Mouse (Mus musculus) embryo, embryonic 9.5 days (tissue): ENCODE data around the gene Capn13.
A peak's percentile ranks its signal among the peaks of the same experiment; 100 is the strongest.
"Not testable (repeated sequence)": the region's sequence is repeated elsewhere in the genome, so short reads cannot be mapped to it uniquely, and the experiment has no call there.

Experiments
- DNase-seq: peaks from one replicate; pipeline ENCODE4 v3.0.0-alpha.2; 2017; ENCODE audit errors: extremely low spot score

Capn13 gene

DNA sequence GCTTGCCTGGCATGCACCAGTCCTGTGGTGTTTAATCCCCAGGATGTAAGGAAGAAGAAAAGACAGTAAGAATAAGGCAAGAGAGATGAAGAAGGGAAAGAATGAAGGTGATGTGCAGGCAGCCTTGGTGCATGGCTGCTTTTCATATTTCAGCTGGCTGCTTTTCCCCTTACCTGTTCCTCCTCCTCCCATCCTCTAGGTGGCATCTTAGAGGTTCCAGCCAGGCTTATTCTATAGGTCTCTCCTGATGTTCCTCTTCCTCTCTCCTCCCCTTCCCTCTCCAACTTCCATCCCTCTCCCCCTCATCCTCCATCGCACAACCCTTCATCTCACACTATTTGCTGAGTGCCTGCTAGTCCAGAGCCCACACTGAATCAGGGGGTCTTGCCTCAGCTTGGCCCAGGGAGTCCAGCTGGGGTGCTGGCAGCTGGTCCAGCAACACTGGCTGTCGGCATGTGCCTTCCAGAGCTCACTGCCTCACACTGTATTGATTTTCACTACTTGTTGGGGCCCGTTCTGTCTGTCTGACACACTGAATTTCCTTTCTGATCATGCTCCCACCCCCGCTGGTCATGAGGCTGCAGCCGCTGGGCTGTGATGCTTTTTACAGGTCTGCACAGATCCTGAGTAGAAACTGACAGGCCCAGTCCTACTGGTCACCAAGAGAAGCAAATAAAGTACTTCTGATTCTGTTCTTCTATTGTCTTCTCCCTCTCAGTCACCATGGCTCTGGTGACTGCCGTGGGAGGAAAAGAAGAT is 56.9 kb downstream of the Capn13 start:
- no peak for DNase-seq

DNA sequence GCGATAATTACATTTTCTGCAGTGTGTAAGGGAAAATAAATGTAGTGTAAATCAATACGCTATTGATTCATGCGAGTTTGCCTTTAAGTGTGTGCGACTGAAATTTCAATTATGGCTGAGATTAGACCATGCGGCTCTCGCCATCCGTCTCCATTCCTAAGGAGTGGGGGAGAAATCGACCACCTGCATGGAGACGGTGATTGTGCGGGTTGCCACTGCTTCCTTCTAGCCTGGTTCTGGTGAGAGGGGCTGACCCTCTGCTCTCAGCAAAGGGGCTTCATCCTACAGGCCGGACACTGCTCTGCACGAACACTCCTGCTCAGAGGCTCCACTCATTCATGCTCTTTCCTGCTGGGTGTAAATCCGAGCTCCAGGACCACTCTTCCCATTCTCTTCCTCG is 58.0 kb downstream of the Capn13 start:
- DNase-seq: no peak

DNA sequence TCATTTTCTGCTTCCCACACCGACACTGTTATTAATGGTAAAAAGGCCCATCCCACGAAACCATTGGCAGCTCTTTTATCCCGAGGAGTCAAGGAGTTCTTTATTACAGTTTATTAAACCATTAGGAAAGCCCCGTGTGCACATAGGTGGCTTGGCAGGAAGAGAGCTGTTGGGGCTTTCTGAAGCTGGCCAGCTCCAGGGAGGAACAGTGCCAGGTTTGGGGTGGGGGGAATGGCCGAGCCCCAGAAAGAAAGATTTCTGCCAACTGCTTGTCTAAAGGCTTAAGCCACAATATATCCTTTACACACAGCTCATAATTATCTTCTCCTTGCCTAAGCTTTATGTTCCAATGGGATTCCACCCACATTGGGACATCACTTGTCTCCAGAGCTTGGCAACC is 71.6 kb downstream of the Capn13 start:
- no peak for DNase-seq

DNA sequence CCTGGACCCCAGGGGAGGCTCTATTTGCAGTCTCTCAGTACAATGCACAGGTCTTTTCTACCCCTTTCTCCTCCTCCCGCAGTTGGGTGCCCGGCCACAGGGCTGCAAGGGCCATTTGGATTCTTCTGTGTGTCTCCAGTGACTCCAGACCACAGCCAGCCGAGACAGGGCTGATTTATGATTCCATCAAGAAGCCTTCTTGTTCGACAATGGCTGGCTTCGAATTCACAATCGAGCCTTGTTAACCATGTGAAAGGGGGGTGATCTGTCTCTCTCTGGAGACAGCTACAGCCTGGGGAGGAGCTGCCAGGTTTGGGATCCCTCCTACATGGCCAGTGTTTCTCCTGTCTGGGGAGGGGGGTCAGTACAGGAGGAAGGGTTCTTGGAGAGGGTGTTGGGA is 75.4 kb downstream of the Capn13 start:
- DNase-seq: peak; percentile 34

DNA sequence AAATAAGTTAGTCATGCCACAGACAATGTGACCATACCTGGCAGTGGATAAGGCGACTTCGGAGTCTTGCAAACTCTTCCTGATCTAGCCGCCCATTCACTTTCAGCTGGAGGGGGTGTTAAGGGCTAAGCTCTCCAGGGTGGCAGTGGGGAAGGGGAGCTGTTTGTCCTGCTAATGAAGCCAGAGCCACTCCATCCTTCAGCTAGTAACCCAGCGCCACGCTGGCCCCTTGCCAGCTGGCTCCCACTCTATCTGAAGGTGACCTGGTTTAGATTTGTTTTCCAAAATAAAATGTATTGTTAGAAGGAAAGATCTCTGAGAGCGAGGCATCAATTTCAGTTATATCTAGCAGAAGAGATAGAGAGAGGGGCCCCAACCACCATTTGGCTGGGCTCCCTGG is 75.9 kb downstream of the Capn13 start:
- no peak for DNase-seq

DNA sequence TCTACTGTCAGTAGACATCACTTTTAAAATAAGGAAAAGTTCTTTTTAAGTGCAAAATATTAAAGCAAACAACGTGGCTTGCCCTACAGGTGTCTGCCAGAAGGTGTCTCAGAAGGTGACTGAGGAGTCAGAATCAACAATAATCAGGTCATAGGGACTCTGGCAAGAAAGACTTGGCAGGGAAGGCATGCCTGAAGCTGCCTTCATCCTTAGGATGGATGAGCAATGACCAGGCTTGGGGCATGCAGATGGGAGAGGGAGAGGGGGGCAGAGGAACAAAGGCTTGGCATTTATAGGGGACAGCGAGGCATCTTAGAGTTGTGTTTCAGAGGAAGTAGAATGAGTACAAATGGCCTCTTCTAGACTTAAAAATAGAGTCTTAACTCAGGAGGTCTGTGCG is 76.7 kb downstream of the Capn13 start:
- no peak for DNase-seq

DNA sequence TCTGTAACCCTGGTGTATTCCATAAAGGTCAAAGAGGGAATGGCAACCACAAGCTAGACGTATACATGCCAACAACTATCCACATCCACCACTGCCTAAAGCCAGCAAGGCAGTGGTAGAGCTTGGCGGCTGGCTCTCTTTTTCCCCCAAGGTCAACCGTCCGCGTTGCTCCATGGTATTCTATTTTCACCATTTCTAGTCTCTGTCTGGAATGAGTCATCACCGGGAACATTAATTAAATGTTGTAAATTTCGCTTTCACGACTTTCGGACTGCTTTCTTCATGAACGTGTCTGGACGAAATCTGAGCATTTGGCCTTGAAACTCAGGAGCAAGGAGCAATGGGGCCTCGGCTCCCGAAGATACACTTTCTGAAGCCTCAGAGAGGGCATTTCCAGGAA is 85.9 kb downstream of the Capn13 start:
- no peak for DNase-seq

DNA sequence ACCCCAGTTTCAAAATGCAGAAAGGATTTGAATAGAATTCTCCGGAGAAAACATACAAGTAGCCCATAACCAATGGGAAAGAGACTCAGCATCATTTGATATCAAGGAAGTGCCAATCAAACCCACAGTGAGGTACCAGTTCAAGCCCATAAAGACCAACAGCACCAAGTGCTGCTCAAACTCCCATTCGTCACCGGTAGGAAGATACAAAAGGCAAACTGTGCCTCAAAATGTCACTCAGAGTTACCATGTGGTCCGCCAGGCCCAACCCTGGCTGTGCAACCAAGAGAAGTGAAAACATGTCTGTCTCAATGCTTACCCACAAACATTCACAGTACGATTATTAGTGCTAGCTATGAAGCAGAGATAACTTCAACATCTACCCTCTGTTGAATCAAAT is 89.2 kb downstream of the Capn13 start:
- DNase-seq: no peak

DNA sequence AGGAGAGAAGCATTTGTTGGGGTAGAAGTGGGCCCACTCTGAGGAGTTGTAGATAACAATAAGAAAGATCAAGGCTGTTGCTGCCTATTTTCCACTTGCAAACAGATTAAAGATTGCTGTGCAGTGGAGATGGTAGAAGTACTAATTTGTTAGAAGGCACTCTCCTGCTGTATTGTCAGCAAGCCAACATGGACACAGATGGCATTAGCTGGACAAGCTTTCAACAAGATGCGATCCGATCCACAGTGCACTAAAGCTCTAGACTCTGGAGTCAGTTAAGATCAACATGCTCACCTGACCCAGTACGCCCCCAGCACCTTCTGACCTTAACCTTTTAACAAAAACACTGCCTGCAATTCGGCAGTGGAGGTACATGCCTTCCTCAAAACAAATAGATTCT is 92.0 kb downstream of the Capn13 start:
- no peak for DNase-seq

DNA sequence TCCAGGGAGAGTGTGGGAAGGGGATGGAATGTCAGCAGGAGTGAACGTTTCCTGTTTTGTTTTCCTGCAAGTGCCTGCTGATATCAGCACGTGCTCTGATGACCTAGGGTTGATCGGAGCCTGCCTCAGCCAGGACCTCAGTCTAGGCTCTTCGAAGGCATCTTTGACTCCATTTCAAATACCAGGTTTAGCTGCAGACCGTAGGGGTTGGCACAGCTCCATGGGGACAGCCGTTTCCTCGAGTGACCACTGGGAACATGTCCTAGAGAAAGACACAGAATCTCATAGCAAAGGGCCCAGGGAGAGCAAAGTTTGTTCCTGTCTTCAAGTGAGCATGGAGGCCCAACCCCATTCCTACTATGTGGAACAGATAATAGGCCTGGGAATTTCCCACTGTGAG is 94.0 kb downstream of the Capn13 start:
- peak; percentile 7 for DNase-seq

DNA sequence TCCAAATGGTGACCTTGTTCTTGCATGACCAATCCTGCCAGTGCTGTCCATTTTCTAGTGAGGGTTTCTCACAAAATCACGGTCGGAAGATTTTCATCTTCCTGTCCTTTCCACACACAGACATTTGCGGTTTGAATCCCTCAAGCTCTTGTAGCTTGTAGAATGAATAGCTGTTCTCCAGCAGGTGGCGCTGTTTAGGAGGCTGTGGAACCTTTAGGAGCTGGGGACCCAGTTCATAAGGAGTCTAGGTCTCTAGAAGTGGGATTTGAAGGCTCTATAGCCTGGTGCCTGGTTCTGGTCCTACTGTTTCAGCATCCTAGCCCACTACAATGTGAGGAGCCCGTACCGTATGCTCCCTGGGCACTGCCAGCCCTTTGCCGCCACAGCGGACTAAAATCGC is 95.0 kb downstream of the Capn13 start:
- DNase-seq: peak; percentile 67

DNA sequence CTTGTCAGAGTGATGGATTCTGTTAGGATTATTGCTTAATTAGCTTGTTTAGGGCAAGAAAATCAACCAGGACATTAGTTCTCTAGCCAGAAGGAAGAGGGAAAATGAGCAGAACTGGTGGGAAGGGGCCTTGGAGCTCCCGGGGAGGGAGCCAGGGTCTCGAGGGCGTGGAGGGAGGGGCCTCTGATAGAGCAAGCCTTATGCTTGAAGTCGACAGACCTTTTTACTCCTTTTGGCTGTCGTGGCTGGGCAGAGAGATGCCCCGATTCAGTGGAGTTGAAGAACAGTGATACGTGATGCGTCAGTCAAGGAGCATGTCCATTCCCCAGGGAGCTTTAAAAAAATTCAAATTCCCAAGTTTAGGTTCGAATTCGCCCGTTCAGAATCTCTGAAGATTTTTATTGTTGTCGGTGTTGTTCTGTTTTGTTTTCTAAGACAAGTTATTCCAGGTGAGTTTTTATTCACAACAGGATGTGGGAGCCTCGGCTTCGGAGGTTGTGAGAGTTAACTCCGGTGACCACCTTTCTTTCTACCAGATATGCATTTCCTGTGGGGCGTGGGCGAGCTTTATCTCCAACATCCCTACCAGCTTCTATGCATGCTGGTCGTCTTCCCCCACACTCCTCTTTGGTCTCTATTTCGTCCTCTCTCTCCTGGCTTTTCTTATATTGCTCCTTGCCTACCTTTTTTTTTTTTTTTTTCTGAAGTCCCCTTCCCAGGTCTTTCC is 96.4 kb downstream of the Capn13 start:
- DNase-seq: no peak

DNA sequence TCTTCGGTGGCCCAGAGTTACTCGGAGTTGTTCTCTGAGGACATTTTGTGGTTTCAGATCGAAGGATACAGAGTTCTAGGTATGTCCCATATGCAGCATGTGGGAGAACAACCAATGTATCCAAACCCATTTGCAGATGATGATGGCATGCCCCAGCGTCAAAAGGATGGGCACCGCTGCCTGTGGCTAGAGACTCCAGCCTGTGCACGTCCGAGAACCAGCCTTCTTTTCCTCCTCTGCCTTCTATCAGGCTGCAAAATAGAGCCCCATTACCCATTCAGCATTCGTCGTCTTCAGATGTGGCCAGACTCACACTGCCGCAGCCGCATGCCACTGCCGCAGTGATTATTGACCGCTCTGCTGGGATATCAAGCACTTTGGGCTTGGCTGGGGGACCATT is 97.0 kb downstream of the Capn13 start:
- no peak for DNase-seq

DNA sequence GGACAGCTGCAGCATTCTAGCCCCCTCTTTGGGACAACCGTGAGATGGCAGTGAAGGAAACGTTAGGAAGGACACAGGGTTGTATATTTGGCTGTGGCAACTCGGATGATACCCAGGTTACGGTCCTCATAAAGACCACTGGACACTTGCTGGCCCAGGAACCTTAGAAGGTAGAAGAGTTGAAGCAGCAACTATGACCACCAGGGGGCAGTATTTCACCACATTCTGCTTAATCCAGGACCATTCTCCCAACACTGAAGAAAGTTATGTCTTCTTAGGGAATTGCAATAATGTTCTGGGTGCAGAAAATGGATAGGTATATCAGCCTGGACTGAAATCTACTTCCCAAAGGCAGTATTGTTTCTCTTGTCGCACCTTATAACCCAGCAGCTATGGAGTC is 97.4 kb downstream of the Capn13 start:
- DNase-seq: peak; percentile 77

DNA sequence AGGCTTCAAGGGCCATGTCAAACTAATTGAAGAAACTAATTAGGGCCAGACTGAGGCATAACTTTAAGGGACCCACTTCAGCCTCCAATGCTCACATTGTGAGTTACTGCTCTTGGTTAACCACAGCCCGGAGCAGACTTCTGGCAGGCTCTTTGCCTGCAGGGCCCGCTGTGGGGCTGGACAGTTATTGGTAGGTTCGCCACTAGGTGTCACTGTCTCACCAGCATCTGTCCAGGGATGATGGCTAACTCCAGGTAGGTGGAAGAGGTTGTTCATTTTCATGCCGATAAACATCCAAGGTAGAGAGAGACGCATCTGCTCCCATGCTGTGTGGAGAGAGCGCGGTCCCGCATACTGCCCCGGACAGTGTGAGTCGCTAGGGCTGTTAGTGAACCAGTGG is 98.6 kb downstream of the Capn13 start:
- peak; percentile 79 for DNase-seq

DNA sequence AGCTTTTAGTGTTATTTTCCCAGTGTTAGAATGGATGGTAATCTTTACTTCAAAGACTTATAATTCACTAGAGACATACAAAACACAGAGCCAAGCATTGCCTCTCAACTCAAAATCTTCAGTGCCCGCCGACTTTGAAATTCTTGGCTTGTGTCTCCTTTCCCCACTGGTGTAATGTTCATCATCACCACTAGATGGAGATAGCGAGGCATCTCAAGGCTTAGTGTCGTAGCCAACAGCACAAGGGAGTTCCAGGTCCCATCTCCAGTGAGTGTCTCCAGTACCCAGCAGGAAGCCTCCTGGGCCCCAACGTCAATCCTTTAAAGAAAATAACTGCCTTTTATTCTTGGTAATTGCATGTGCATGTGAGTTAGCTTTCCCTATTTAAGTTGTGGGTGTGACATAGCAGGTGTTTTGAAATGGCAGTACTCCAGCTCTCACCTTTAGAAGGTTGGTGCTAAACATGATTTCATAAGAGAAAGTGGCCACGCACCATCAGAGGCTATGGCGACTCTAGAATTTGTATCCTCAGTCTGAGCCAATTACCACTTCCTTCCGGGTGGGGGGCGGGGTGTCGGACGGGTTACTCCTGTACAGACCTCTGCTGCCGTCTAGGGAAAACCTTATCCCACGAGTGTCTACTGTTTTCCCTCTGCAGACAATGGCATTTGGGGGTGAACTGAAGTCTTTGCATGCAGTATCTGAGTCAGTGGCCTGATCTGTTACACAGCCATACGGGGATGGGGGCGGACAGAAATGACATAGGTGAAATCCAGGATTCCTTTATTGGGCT is 99.2 kb downstream of the Capn13 start:
- DNase-seq: peak; percentile 73

DNA sequence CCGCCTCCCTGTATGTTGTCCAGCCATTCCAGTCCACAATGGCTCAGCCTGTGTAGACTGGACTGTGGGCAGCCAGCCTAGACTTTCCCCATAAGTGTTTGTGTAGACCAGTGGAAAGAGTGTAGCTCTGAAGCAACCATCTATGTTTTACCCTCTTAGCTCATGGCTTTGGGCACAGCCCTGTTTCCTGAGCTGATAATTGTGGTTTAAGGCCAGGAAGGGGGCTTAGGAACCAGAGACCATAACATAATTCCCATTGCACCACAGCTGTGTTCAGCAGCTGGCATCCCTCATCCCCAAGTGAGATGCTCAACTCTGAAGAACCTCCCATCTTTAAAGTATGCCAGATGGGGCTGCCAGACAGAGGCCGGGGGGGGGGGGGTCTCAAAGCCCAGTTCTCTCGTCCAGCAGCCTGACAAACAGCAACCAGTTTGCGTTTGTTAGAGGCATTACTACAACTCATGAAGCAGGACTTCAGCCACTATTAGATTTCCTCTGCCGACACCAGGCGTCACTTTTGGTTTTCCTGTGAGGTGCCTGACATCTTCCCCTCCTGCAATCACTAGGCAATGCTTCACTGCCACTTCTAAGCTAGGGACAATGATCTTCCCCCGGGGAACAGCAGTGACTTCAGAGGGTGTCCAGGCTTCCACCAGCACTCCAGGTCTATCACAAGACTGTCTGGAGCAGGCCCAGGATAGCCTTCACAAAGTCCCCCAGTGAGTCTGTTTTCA is 100.4 kb downstream of the Capn13 start:
- no peak for DNase-seq

DNA sequence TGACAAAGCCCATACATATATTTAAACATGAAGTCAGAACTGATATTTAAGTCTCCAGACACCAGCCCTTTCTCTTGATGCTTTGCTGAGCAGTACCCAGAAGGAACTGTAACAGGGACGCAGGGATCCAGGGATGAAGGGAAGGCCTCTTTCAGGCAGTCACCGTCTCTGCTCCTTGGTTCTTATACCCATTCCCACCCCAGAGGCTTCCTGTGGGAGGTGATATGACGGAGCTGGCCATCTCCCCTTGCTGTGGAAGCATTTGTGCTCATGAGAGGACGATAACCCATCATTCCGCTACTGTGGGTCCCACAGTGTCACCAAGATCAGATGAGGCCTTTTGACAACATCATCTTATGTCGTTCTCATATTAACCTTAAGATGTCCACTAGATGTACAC is 101.7 kb downstream of the Capn13 start:
- DNase-seq: no peak

DNA sequence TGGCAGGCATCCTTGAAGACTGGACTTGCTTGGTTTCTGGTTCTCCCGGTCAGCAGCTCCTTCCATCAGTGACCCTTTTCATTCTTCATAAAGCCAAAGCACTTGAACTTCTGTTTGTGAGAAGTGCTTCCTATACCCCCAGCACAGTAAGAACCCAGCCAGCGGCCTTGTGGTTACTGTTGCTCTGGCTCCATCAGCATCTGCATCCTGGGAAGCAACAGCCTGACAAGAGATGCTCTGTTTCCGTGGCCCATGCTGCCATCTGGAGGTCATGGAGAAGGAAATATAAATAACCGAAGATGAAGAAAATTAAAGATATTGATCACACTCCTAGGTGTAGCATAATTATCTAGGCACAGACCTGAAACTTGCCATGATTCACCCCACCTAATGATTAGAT is 103.8 kb downstream of the Capn13 start:
- no peak for DNase-seq

DNA sequence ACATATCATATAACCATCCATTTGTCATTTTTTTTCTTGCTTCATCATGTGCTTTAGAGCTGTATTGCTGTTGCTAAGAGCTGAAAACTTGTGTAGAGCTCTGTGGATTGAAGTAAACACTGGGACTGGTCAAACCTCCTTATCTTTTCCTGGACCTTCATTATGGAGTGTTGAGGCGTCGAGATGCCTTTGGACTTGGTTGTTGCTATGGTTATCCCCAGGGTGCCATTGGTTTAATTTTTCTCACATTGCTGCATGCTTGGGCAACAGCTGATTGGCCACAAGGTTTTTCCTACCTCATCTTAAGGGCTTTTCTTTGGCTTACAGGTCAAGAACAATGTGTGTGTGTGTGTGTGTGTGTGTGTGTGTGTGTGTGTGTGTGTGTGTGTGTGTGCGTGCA is 107.4 kb downstream of the Capn13 start:
- no peak for DNase-seq

DNA sequence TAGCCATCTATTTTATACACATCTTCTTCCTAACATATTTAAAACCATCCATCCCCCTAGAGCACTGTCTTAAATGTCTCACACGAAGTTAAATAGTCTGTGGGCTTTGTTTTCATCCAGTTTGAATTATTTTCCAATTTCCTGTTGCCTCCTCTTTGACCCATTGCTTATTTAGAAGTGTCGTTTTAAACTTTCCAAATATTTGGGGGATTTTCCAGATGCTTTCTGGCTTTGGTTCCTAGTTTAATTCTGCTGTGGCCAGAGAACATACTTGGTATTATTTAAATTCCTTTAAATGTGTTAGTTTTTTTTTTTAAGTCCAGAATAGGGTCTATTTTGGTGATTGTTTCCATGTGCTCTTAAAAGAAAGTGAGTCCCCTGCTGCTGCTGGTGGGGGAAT is 116.4 kb downstream of the Capn13 start:
- no peak for DNase-seq

DNA sequence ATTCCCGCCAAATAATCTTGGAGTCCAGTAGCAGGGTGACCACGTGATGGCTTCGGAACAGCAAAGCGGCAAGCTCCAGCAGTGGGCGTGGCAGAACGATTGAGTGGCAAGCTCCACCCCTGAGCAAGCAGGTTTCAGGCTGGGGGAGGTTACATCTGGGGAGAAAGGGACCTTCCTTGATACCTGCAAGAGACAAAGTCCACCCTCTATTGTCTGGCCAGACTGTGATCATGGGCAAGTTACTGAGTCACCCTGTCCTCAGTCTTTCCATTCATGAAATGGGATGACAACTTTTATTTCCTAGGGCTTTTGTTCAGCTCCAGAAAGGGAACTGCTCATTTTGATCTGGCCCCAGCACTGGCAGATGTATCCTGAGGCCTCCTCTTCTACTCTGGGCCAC is 118.0 kb downstream of the Capn13 start:
- not testable (repeated sequence) for DNase-seq
